Mouse (Mus musculus): ENCODE data around the gene Inpp5a.

Gene Inpp5a

GRCm38 (mm10) chr7:139439922-139440895 lies 51.3 kb downstream of the Inpp5a start:
- DNase-seq (ENCODE audit: low read depth in 1 of 2, low spot score in 2 of 2): no peak

GRCm38 (mm10) chr7:139441022-139441421 lies 52.1 kb downstream of the Inpp5a start:
- DNase-seq (ENCODE audit: low read depth in 1 of 2, low spot score in 2 of 2): no peak

GRCm38 (mm10) chr7:139441761-139442211 lies 52.9 kb downstream of the Inpp5a start:
- DNase-seq (ENCODE audit: low read depth in 1 of 2, low spot score in 2 of 2): no peak

- DNase-seq (ENCODE audit: low read depth in 1 of 2, low spot score in 2 of 2): no peak
Observed at GRCm38 (mm10) chr7:139445621-139446020, 56.7 kb downstream of the Inpp5a start.

- DNase-seq (ENCODE audit: low read depth in 1 of 2, low spot score in 2 of 2): no peak
Observed at GRCm38 (mm10) chr7:139447381-139447780, 58.5 kb downstream of the Inpp5a start.

GRCm38 (mm10) chr7:139450186-139450998 lies 61.5 kb downstream of the Inpp5a start:
- no peak for DNase-seq (ENCODE audit: low read depth in 1 of 2, low spot score in 2 of 2)

GRCm38 (mm10) chr7:139451711-139452110 lies 62.8 kb downstream of the Inpp5a start:
- DNase-seq (ENCODE audit: low read depth in 1 of 2, low spot score in 2 of 2): no peak

- no peak for DNase-seq (ENCODE audit: low read depth in 1 of 2, low spot score in 2 of 2)
Observed at GRCm38 (mm10) chr7:139452199-139452598, 63.3 kb downstream of the Inpp5a start.

GRCm38 (mm10) chr7:139453198-139453597 lies 64.3 kb downstream of the Inpp5a start:
- no peak for DNase-seq (ENCODE audit: low read depth in 1 of 2, low spot score in 2 of 2)

- no peak for DNase-seq (ENCODE audit: low read depth in 1 of 2, low spot score in 2 of 2)
Observed at GRCm38 (mm10) chr7:139454285-139454684, 65.4 kb downstream of the Inpp5a start.

GRCm38 (mm10) chr7:139456759-139457158 lies 67.8 kb downstream of the Inpp5a start:
- no peak for DNase-seq (ENCODE audit: low read depth in 1 of 2, low spot score in 2 of 2)

- DNase-seq (ENCODE audit: low read depth in 1 of 2, low spot score in 2 of 2): no peak
Observed at GRCm38 (mm10) chr7:139461344-139461743, 72.4 kb downstream of the Inpp5a start.

- DNase-seq (ENCODE audit: low read depth in 1 of 2, low spot score in 2 of 2): no peak
Observed at GRCm38 (mm10) chr7:139462142-139462541, 73.2 kb downstream of the Inpp5a start.

- no peak for DNase-seq (ENCODE audit: low read depth in 1 of 2, low spot score in 2 of 2)
Observed at GRCm38 (mm10) chr7:139465538-139465937, 76.6 kb downstream of the Inpp5a start.

GRCm38 (mm10) chr7:139466484-139467176 lies 77.7 kb downstream of the Inpp5a start:
- DNase-seq (ENCODE audit: low read depth in 1 of 2, low spot score in 2 of 2): no peak

GRCm38 (mm10) chr7:139467177-139467895 lies 78.4 kb downstream of the Inpp5a start:
- no peak for DNase-seq (ENCODE audit: low read depth in 1 of 2, low spot score in 2 of 2)

- no peak for DNase-seq (ENCODE audit: low read depth in 1 of 2, low spot score in 2 of 2)
Observed at GRCm38 (mm10) chr7:139467896-139468279, 79.0 kb downstream of the Inpp5a start.

- no peak for DNase-seq (ENCODE audit: low read depth in 1 of 2, low spot score in 2 of 2)
Observed at GRCm38 (mm10) chr7:139468440-139468839, 79.5 kb downstream of the Inpp5a start.

- DNase-seq (ENCODE audit: low read depth in 1 of 2, low spot score in 2 of 2): no peak
Observed at GRCm38 (mm10) chr7:139469457-139469856, 80.5 kb downstream of the Inpp5a start.

GRCm38 (mm10) chr7:139470481-139470880 lies 81.6 kb downstream of the Inpp5a start:
- no peak for DNase-seq (ENCODE audit: low read depth in 1 of 2, low spot score in 2 of 2)

- no peak for DNase-seq (ENCODE audit: low read depth in 1 of 2, low spot score in 2 of 2)
Observed at GRCm38 (mm10) chr7:139472052-139472451, 83.1 kb downstream of the Inpp5a start.
